Mouse (Mus musculus) forebrain, embryonic 13.5 days (tissue): ENCODE results near the gene Pik3r3. TPM values are rescaled to one million over a fixed set of nuclear protein-coding genes. Genes with fewer than 3 reads are reported as not detected.
A peak's percentile ranks its signal among the peaks of the same experiment; 100 is the strongest.
"Not testable (repeated sequence)": the region's sequence is repeated elsewhere in the genome, so short reads cannot be mapped to it uniquely, and the experiment has no call there.

Experiments
- ATAC-seq: fragments of 200-750 bp; cut with Nextera tagmentation; 2 replicates; pipeline ENCODE4 v1.8.0; 2017
- H3K27ac ChIP-seq: fragments of 300-500 bp; sonication (generic); 2 replicates; pipeline ENCODE4 v1.5.1; 2015; ENCODE audit warnings: inconsistent platforms, mild to moderate bottlenecking, moderate library complexity
- H3K27me3 ChIP-seq: fragments of 300-500 bp; sonication (generic); 2 replicates; pipeline ENCODE4 v1.6.1; 2015; ENCODE audit warnings: mild to moderate bottlenecking, inconsistent platforms
- H3K36me3 ChIP-seq: fragments of 300-500 bp; sonication (generic); 2 replicates; pipeline ENCODE4 v1.6.1; 2015; ENCODE audit warnings: mild to moderate bottlenecking, inconsistent platforms; ENCODE audit not compliant: poor library complexity, severe bottlenecking
- H3K4me1 ChIP-seq: fragments of 300-500 bp; sonication (generic); 2 replicates; pipeline ENCODE4 v1.6.1; 2015; ENCODE audit warnings: inconsistent platforms
- H3K4me2 ChIP-seq: fragments of 300-500 bp; sonication (generic); 2 replicates; pipeline ENCODE4 v1.6.1; 2015; ENCODE audit warnings: inconsistent platforms, mild to moderate bottlenecking, moderate library complexity
- H3K4me3 ChIP-seq: fragments of 300-500 bp; sonication (generic); 2 replicates; pipeline ENCODE4 v1.5.1; 2015; ENCODE audit warnings: mild to moderate bottlenecking, inconsistent platforms
- H3K9ac ChIP-seq: fragments of 300-500 bp; sonication (generic); 2 replicates; pipeline ENCODE4 v1.6.1; 2015; ENCODE audit warnings: mild to moderate bottlenecking, inconsistent platforms
- H3K9me3 ChIP-seq: fragments of 300-500 bp; sonication (generic); replicated peaks from 2 replicates; pipeline ENCODE4 v1.6.1; 2016; ENCODE audit warnings: inconsistent platforms
- WGBS: fragments of 180-500 bp; shearing (Covaris S2); methylation state at CpG from one replicate; pipeline ENCODE4 v1.1.7; 2015; 5-methylcytosine and 5-hydroxymethylcytosine counted together
- polyA plus RNA-seq: library from polyadenylated mRNA; unstranded; fragments of >200 nt; fragmentation: Nextera tagmentation; extraction: Ambion mirVana; gene quantifications from 2 replicates; pipeline ENCODE4 v1.2.1, GENCODE M21; 2015

Pik3r3 gene
- polyA plus RNA-seq, 1 experiment from 2014 or later = 81.8 TPM

GRCm38 (mm10) chr4:116221996-116222842 is 801 bp downstream of the Pik3r3 start:
- Histone ChIP-seq H3K4me1 (peaks cover 14% of the 10 kb centered on the region), H3K4me2 (peak overlapping the region; percentile 60), H3K36me3 (no peaks in the 10 kb centered on the region), H3K9ac (peak overlapping the region; percentile 96), H3K4me3 (peak overlapping the region; percentile 73), H3K27me3 (no peaks in the 10 kb centered on the region), H3K9me3 (no peaks in the 10 kb centered on the region), H3K27ac (peak overlapping the region; percentile 100)
- no peak for ATAC-seq
- WGBS = under 1% methylated on average over 23 of the region's 23 CpGs

GRCm38 (mm10) chr4:116222843-116223119 is 1.4 kb downstream of the Pik3r3 start:
- whole genome bisulfite sequencing = 1% methylated on average over 6 of the region's 6 CpGs

GRCm38 (mm10) chr4:116243377-116243776 is 22.0 kb downstream of the Pik3r3 start:
- ATAC-seq = no peak
- Histone ChIP-seq H3K9ac (no peak overlapping the region), H3K27ac (no peak overlapping the region), H3K36me3 (peaks cover 12% of the 10 kb centered on the region; the same call in 1 of the 2 replicates), H3K9me3 (no peaks in the 10 kb centered on the region), H3K27me3 (no peaks in the 10 kb centered on the region), H3K4me2 (no peak overlapping the region), H3K4me1 (no peaks in the 10 kb centered on the region), H3K4me3 (no peak overlapping the region)
- WGBS = 87% methylated on average over 3 of the region's 3 CpGs

More at GRCm38 (mm10) chr4:116222843-116223119, 1.4 kb downstream of the Pik3r3 start:
- Histone ChIP-seq H3K9me3 (no peaks in the 10 kb centered on the region), H3K36me3 (no peaks in the 10 kb centered on the region), H3K27ac (peak overlapping the region; percentile 100), H3K9ac (peak overlapping the region; percentile 96), H3K4me3 (peak overlapping the region; percentile 73), H3K4me1 (peaks cover 17% of the 10 kb centered on the region), H3K27me3 (no peaks in the 10 kb centered on the region), H3K4me2 (peak overlapping the region; percentile 60)
- ATAC-seq = no peak

- no peak for ATAC-seq
- WGBS = 76% methylated on average over 2 of the region's 2 CpGs
- Histone ChIP-seq H3K9me3 (no peaks in the 10 kb centered on the region), H3K9ac (no peak overlapping the region), H3K4me1 (no peaks in the 10 kb centered on the region), H3K4me2 (no peak overlapping the region), H3K36me3 (peaks cover 12% of the 10 kb centered on the region; the same call in 1 of the 2 replicates), H3K27ac (no peak overlapping the region), H3K4me3 (no peak overlapping the region), H3K27me3 (no peaks in the 10 kb centered on the region)
These were observed 22.8 kb downstream of the Pik3r3 start for GRCm38 (mm10) chr4:116244240-116244639.

GRCm38 (mm10) chr4:116245926-116246325 is 24.5 kb downstream of the Pik3r3 start:
- H3K4me2 ChIP-seq, H3K4me1 ChIP-seq, H3K9me3 ChIP-seq, H3K4me3 ChIP-seq, H3K36me3 ChIP-seq, ATAC-seq, H3K27me3 ChIP-seq, H3K27ac ChIP-seq, H3K9ac ChIP-seq: not testable (repeated sequence)
- WGBS = 51% methylated on average over 3 of the region's 3 CpGs

GRCm38 (mm10) chr4:116249986-116250385 is 28.6 kb downstream of the Pik3r3 start:
- Histone ChIP-seq H3K9ac (no peak overlapping the region), H3K4me1 (no peaks in the 10 kb centered on the region), H3K36me3 (no peaks in the 10 kb centered on the region), H3K9me3 (no peaks in the 10 kb centered on the region), H3K4me3 (no peak overlapping the region), H3K27ac (no peak overlapping the region), H3K27me3 (no peaks in the 10 kb centered on the region), H3K4me2 (no peak overlapping the region)
- ATAC-seq = no peak
- 95% methylated on average over 3 of the region's 3 CpGs for WGBS

- H3K36me3 ChIP-seq = peaks cover 79% of the 10 kb centered on the region
These were observed 46.8 kb downstream of the Pik3r3 start for GRCm38 (mm10) chr4:116268220-116268619.

GRCm38 (mm10) chr4:116282211-116282610 is 60.8 kb downstream of the Pik3r3 start:
- Histone ChIP-seq H3K4me1 (no peaks in the 10 kb centered on the region), H3K27me3 (no peaks in the 10 kb centered on the region), H3K4me3 (no peak overlapping the region), H3K4me2 (no peak overlapping the region), H3K36me3 (peaks cover 56% of the 10 kb centered on the region), H3K27ac (no peak overlapping the region), H3K9me3 (no peaks in the 10 kb centered on the region), H3K9ac (no peak overlapping the region)
- WGBS = 78% methylated on average over 2 of the region's 2 CpGs
- no peak for ATAC-seq

More at GRCm38 (mm10) chr4:116268220-116268619, 46.8 kb downstream of the Pik3r3 start:
- no peaks in the 10 kb centered on the region for H3K27me3 ChIP-seq
- H3K9me3 ChIP-seq = no peaks in the 10 kb centered on the region
- H3K9ac ChIP-seq = no peak overlapping the region
- no peak overlapping the region for H3K27ac ChIP-seq
- ATAC-seq = no peak
- no peaks in the 10 kb centered on the region for H3K4me1 ChIP-seq
- H3K4me2 ChIP-seq = no peak overlapping the region
- H3K4me3 ChIP-seq = no peak overlapping the region
- WGBS = 95% methylated on average over 6 of the region's 6 CpGs

GRCm38 (mm10) chr4:116291561-116291960 is 70.1 kb downstream of the Pik3r3 start:
- H3K9me3 ChIP-seq = no peaks in the 10 kb centered on the region
- no peak overlapping the region for H3K4me2 ChIP-seq
- H3K36me3 ChIP-seq = peaks cover 84% of the 10 kb centered on the region
- no peaks in the 10 kb centered on the region for H3K27me3 ChIP-seq
- H3K9ac ChIP-seq = no peak overlapping the region
- H3K4me1 ChIP-seq = no peaks in the 10 kb centered on the region
- no peak overlapping the region for H3K27ac ChIP-seq
- no peak overlapping the region for H3K4me3 ChIP-seq
- no peak for ATAC-seq
- WGBS = 93% methylated on average over 6 of the region's 6 CpGs

- Histone ChIP-seq H3K9me3 (no peaks in the 10 kb centered on the region), H3K36me3 (peaks cover 74% of the 10 kb centered on the region), H3K27me3 (no peaks in the 10 kb centered on the region), H3K4me2 (no peak overlapping the region), H3K4me1 (no peaks in the 10 kb centered on the region), H3K9ac (no peak overlapping the region), H3K4me3 (no peak overlapping the region), H3K27ac (no peak overlapping the region)
- no peak for ATAC-seq
- 88% methylated on average over 12 of the region's 12 CpGs for WGBS
These were observed 71.9 kb downstream of the Pik3r3 start for GRCm38 (mm10) chr4:116293296-116293695.

- no peak overlapping the region for H3K4me2 ChIP-seq
- H3K36me3 ChIP-seq = peaks cover 55% of the 10 kb centered on the region
- no peak overlapping the region for H3K27ac ChIP-seq
- no peak for ATAC-seq
- 77% methylated on average over 4 of the region's 4 CpGs for WGBS
- no peaks in the 10 kb centered on the region for H3K27me3 ChIP-seq
- H3K4me1 ChIP-seq = no peaks in the 10 kb centered on the region
- H3K9ac ChIP-seq = no peak overlapping the region
- no peaks in the 10 kb centered on the region for H3K9me3 ChIP-seq
- no peak overlapping the region for H3K4me3 ChIP-seq
These were observed 79.5 kb downstream of the Pik3r3 start for GRCm38 (mm10) chr4:116300878-116301355.

- Histone ChIP-seq H3K4me3 (no peak overlapping the region), H3K4me1 (no peaks in the 10 kb centered on the region), H3K27me3 (no peaks in the 10 kb centered on the region), H3K9ac (no peak overlapping the region), H3K27ac (no peak overlapping the region), H3K9me3 (no peaks in the 10 kb centered on the region), H3K36me3 (peaks cover 71% of the 10 kb centered on the region), H3K4me2 (no peak overlapping the region)
- ATAC-seq = 0 out of 2 replicates have a peak, but pooled peaks have one; percentile 22
- WGBS = 33% methylated on average over 1 of the region's 1 CpGs
These were observed 83.1 kb downstream of the Pik3r3 start for GRCm38 (mm10) chr4:116304551-116304950.
